Mouse (Mus musculus) CH12F3 (cell line): ENCODE measurements around the gene Atxn1.

Source experiments
- in situ Hi-C: fragments of 300-500 bp; cut with MboI; formaldehyde crosslinking; loops from 2 replicates; pipeline ENCODE4 v1.14.3; 2020; ENCODE audit warnings: low sequenced_read_pairs

The Atxn1 gene

GRCm38 (mm10) chr13:45932491-45932921 is 32.3 kb downstream of the Atxn1 start:
- in situ Hi-C loops = no loop called here

GRCm38 (mm10) chr13:45931891-45932290 is 32.9 kb downstream of the Atxn1 start:
- in situ Hi-C loops = no loop called here

DNA sequence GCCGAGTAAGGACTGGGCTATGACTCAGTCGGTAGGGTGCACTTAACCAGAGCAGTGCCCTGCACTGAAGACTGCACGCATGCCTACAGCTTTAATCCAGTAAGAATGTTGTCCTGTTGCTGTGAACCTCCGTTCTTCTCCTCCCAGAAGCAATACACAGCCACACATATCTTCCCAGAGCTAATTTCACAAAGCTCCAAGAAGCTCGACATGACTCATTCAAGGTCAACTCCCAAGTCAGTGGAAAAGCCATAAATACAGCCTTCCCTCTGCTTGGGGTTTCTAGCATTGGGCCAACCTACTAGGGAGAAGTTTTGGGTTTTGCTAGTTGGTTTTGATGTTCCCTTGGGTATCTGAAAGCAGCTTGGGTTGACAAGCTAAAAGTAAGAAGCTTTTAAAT is 33.6 kb downstream of the Atxn1 start:
- in situ Hi-C loops = no loop called here

DNA sequence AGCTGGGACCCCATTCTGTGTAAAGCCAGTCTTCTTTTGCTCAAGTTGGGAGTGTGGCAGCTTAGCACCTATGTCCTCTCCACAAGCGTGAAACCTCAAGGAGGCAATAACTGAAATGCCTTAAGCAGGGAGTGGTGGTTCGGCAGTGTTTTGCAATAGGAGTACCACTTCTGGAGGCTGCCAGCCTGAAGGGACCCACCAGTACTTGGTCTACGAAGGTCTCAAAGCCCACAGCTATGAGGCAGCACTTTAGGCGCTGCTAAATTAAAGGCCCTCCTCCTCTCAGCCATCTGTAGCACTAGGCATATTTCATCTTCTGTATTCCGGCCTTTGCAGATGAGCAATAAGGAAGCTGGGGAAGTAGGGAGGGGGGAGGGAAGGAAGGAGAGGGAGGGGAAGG is 35.1 kb downstream of the Atxn1 start:
- in situ Hi-C loops = no loop called here

- in situ Hi-C loops = no loop called here
Measured at GRCm38 (mm10) chr13:45925294-45925693, 39.5 kb downstream of the Atxn1 start.

DNA sequence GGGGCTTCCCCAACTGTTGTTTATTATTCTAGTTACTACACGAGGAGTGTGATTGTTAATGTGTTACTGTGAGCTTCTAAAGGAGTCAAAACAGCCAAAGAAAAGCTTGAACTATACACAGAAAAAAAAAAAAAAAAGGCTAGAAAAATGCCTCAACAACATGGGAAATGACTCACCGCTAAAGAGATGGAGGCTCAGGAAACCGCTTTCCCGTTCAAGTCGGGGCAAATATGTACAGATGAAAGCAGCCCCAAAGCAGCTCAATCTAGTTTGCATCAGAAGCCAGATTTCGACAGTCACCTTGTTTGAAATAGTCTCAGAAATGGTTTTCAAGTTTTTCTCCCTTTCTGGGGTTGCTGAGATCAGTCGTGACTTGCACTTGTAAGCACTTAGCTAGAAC is 40.3 kb downstream of the Atxn1 start:
- in situ Hi-C loops = no loop called here

DNA sequence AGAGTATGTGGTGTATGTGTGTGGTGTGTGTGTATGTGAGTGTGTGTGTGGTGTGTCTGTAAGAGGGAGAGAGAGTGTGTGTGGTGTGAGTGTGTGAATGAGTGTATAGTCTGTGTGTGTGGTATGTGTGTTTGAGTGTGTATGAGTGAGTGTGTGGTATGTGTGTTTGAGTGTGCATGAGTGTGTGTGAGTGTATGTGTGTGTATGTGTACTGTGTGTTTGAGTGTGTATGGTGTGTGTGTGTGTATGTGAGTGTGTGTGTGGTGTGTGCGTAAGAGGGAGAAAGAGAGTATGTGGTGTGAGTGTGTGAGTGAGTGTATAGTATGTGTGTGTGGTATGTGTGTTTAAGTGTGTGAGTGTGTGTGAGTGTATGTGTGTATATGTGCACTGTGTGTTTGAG is 41.7 kb downstream of the Atxn1 start:
- in situ Hi-C loops = no loop called here

DNA sequence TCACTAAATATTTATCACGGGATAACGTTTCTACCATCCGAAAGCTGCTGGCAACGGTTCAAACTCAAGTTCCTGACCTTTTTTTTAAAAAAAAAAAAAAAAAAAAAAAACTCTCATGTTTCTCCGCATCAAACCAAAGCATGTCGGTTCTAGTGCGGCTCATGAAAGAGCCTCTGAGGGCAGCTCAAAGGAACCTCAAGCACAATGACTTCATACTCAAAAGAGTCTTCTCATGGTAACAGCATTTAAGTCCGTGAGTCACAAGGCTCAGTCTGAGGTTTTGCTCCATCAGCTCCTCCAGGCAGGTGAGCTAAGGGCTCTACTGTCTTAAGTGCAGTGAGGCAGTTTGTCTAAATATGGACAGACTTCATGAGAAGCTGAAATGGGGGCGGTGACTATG is 42.3 kb downstream of the Atxn1 start:
- in situ Hi-C loops = no loop called here

GRCm38 (mm10) chr13:45918956-45919711 is 45.7 kb downstream of the Atxn1 start:
- in situ Hi-C loops = no loop called here

DNA sequence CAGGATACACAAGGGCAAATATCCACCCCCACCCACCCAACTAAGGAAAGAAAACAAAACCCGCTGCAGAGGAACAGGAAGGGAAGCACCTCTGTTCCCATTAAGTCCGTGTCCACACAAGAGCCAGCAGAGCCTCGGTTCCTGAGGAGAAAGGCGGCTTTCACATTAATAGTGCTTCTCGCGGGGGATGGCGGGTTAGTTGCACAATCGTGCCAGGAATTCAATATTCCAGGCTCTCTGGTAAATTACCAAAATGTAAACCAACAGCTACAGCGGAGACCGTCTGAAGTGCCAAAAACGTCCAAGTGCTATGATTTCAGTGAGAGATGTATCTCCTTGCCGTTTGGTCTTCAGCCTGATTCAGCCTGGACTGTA is 46.8 kb downstream of the Atxn1 start:
- in situ Hi-C loops = no loop called here

DNA sequence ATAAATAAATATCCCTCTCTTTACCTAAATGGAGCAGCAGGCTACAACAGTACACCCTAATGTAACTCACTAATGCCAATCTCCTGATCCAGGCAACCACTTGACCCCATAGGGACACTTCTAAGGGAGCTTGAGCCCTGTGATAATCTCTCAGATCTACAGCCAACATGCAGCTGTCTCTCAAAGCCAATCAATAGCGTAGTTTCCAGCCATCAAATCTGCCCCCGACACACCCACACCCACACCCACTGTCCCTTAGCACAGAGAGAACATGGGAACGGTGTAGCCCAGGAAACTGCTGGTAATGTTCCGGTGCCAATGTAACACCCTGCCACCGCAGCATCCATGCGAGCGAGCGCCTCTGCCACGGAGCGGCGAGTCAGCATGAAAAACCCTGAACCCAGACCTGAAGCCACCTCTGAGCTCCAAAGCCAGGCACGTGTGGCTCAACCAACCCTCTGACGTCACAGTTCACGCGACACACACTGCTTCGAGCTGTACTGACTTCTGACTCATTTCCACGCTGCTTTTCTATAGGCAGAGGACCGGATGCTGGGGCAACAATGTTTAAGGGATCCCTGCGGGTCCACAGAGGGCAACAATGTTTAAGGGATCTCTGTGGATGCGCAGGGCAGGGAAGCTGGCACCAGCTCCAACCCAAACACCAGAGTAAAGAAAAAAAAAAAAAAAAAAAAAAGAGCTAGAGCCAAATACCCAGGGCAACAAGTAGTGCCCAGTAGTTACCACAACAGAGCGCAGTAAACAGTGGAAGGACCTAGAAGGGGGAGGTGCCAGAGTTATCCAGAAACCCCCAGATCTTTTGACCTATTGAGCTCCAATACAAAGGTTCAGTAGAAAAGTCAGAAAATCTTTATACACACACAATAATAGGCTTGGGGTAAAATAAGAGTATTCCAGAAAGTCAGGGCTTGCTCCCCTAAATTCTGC is 47.5 kb downstream of the Atxn1 start:
- in situ Hi-C loops = no loop called here

DNA sequence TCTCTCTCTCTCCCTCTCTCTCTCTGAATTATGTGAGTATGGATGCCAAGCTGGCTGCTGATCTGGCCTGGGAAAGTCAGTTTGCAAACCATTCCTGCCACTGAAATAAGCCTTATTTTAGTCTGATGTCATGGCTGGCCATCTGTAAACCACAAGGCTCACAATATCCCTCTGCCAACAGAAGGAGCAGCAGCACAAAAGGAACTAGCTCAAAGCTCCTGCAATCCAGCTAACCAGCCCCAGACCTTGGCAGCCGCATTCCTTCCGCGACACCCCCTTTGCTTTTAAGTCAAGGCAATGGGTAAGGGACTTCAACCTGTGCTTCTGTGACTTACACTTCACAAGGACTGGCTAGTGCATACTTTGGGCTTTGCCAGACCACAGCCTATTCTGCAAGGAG is 48.9 kb downstream of the Atxn1 start:
- in situ Hi-C loops = no loop called here

- in situ Hi-C loops = no loop called here
Measured at GRCm38 (mm10) chr13:45915026-45915425, 49.8 kb downstream of the Atxn1 start.

GRCm38 (mm10) chr13:45914117-45914516 is 50.7 kb downstream of the Atxn1 start:
- in situ Hi-C loops = no loop called here

- in situ Hi-C loops = no loop called here
Measured at GRCm38 (mm10) chr13:45911848-45912247, 53.0 kb downstream of the Atxn1 start.

GRCm38 (mm10) chr13:45911069-45911468 is 53.7 kb downstream of the Atxn1 start:
- in situ Hi-C loops = no loop called here

- in situ Hi-C loops = no loop called here
Measured at GRCm38 (mm10) chr13:45910348-45910747, 54.5 kb downstream of the Atxn1 start.

DNA sequence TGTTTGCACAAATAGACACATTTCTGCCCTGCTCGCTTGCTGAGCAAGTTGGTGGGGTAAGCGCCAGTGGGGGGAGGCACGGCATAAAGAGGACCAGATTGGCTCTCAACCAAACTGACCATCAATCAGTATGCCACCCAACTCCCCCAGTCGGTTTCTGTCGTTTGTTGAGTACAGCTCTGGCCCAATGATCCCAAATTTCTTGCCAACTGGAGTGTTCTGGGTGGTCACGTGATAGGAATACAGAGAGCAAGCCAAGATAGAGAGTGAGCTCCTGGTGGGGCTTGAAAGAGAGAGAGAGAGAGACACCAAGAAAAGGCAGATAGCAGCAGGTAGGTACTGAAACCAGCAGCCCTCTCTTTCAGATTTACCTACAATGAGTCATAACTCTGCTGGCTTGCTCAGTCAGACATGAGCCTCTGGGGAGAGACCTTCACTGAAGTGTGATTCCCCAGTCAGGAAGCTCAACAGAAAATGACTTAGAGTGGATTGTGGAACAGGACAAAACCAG is 57.6 kb downstream of the Atxn1 start:
- in situ Hi-C loops = no loop called here

DNA sequence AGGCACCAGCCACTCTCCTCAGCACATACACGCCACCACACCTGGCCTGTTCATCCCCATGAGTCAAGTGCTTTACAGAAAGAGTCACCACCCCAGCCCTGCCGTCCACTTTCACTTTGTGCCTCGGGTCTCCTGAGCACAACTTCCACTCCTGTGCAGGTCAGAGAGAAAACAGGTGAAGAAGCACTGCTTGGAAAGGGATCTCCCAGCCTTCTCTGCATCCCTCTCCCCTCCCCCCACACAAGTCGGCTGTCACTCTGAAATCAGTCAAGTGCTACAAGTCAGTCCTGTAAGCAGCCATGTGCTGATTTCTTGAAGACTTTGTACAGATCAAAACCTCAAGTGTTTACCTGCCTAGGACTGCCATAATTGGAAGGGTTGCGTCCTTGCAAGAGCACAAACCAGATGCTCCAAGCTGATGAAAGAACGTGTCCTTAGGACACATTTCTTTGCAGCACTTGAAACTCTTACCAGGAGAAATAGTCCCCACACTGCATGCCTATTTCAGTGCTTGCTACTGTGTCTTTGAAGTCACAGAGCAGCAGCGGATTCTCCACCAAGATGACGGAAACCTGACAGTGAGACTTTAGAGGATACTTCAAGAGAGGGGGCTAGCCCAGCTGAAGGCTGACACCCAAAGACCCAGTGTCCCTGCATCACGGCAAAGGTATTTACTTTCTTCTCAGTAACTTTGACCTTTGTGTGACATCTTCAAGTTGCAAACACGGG is 58.2 kb downstream of the Atxn1 start:
- in situ Hi-C loops = no loop called here

- in situ Hi-C loops = no loop called here
Measured at GRCm38 (mm10) chr13:45904955-45905354, 59.9 kb downstream of the Atxn1 start.

- in situ Hi-C loops = no loop called here
Measured at GRCm38 (mm10) chr13:45904456-45904855, 60.4 kb downstream of the Atxn1 start.
